Mouse (Mus musculus) mammary gland, adult 2 months (tissue): Measurements from ENCODE around the gene Btbd11. TPM values are rescaled to one million over a fixed set of nuclear protein-coding genes. Genes with fewer than 3 reads are reported as not detected.

Experiments
- polyA plus RNA-seq: library from polyadenylated mRNA; depleted of rRNA; stranded (reverse); fragments of >200 nt; gene quantifications from 2 replicates; pipeline ENCODE4 v1.2.3, GENCODE M21; 2012; ENCODE audit warnings: low replicate concordance; rRNA removed

Btbd11 gene
- polyA plus RNA-seq = 9.1 and 17.7 TPM in 2 replicates

DNA sequence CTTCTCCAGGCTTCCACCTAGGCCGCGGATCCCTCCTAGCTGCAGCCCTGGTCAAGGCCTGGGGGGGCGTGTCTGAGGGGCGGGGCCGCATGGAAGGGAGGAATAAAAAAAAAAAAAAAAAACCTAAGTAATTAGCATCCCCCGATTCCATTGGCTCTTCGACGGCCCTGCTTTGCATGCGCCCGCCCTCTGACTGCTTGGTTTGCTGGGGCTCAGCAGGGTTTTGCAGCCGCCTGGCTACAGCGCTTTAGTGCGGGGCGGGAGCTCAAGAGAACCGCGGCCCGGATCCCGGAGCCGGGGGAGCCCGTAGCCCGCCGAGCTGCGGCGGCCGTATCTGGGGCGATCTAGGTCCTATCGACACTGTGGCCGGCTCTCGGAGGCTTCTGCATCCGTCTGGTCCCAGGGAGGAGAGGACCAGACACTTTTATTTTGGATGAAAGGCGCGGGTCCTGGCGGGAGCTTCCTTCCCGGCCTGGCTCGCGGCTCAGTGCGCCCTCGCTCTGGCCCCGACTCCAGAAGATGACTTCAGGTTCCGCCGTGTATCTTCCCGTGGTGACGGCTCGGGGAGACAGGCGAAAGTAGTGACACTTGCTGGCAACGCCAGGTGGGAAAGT, at the start of gene Btbd11:
Gene Btbd11 (plus strand): TSS at position 210 of the 614 bp plus-strand sequence.

Other genes starting within 250 kb of the Btbd11 start
- 3.7 and 9.7 TPM in 2 replicates for gene Cry1, start 201.8 kb upstream of the Btbd11 start, polyA plus RNA-seq